Mouse (Mus musculus) adrenal gland, adult (tissue): ENCODE data around the gene Gcsh.

Experiments used
- DNase-seq, 2 experiments: peaks; one replicate each; pipeline ENCODE4 v3.0.0; 2022 to 2023; ENCODE audit warnings: low spot score in 1 of 2; ENCODE audit not compliant: inconsistent age in 2 of 2

Gcsh gene

GRCm38 (mm10) chr8:116978631-116979256 lies 14.6 kb downstream of the Gcsh start, which contains the start of gene 1700030J22Rik:
TSS of gene 1700030J22Rik (minus strand) at chr8:116978959.
- DNase-seq, result peak; percentile 99 to 100

DNA sequence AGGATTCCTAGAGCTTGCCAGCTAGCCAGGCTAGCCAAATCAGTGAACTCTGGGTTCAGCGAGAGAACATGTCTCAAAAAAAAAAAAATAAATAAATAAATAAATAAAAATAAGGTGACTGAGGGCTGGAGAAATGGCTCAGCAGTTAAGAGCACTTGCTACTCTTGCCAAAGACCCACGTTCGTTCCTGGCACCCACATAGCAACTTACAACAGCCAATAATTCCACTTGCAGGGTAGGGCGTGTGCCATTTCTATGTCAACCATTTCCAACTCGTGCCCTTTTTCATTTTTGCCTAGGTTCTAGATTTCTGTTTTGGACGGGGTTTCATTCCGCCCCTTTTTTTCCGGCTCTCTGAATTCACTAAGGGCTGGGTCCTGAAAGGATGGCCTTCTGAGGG lies 15.3 kb downstream of the Gcsh start:
- DNase-seq, result peak in 1 of 2 experiments; percentile 31

DNA sequence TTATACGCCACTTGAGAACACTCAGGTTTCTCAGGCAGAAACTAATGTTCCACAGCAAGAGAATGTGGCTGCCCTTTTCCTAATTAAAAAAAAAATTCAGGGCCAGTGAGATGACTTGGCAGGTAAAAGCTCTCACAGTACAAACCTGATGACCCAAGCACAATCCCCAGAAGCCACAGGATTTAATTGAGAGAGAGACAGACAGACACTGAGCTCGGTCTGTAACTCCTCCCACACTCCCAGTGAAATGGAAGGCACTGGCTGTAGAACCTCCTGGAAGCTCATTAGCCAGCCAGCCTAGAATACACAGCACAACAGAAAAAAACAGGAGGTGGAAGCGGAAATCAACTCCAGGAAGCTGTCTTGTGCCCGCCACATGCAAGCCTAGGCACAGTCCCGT lies 17.7 kb downstream of the Gcsh start:
- DNase-seq, result no peak

DNA sequence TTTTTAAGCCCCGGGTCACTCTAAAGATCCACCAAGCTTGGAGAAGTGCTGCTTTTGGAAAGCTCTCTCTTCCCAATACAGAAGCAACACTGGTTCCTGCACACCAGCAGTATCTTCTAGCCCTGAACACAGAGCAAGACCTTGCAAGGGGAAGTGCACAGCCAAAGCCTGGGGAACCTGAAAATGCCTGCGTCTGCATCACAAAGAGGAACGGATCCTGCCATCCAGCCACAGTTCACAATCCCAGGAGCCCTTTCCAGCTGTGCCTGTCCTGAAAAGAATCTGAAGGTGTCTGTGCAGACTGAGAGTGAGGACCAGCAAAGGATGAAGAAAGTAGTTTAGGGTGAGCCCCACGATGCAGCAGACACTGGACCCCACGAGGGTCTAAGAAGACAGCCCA lies 18.3 kb downstream of the Gcsh start:
- DNase-seq, result no peak

DNA sequence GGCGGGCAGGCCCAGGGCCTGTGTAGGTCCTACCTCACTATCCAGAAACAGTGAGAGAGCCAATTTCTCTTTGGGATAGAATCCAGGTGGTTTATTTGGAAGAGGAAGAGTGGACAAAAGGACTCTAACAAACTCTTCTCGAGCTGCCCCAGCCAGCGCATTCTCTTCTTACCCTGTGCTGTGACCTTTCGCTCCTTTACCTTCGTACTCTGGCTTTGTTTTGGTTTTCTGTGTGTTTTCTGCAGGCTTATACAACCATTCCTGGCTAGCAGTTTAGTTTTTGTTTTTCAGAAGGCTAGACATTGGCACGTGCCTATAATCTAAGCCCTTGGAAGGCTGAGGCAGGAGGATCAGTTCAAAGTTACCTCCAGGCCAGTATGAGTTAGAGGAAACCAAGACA lies 23.8 kb downstream of the Gcsh start:
- DNase-seq, result no peak

DNA sequence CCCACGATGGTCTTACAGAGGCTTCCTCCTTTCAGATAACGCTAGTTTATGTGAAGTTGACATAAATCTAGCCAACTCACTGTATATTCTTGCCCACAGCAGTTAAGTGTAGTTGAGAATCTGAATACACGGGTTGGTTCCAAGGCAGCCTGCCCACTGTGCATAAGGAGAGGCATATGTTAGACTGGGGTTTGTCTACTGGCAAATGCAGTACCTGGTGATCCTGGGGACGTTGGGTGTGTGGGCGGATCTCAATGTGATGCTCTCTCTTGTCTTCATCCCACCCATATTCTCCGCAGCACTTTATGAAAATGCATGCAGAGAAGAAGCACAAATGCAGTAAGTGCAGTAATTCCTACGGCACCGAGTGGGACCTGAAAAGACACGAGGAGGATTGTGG lies 38.9 kb downstream of the Gcsh start:
- no peak for DNase-seq

GRCm38 (mm10) chr8:116952428-116952827 lies 40.9 kb downstream of the Gcsh start:
- no peak for DNase-seq

- no peak for DNase-seq
Measured at GRCm38 (mm10) chr8:116951778-116952177, 41.6 kb downstream of the Gcsh start.

GRCm38 (mm10) chr8:116951369-116951768 lies 42.0 kb downstream of the Gcsh start:
- DNase-seq, result no peak

GRCm38 (mm10) chr8:116947589-116947988 lies 45.7 kb downstream of the Gcsh start:
- DNase-seq, result no peak

DNA sequence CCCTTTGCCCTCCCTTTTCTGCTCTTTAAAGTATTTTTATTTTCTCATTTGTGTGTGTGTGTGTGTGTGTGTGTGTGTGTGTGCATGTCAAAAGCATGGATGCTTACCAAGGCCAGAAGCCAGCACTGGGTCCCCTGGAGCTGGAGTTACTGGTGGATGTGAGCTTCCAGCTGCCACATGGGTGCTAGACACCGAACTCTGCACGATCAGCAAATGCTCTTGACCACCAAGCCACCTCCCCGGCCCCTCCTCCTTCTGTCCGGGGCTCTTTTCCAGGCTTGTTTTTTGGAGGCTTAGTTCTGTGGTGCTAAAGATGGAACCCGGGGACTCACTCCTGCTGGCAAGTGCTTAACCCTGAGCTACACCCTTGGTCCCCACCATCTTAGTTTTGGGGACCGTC lies 46.5 kb downstream of the Gcsh start:
- no peak for DNase-seq

- peak in 1 of 2 experiments; percentile 51 for DNase-seq
Measured at GRCm38 (mm10) chr8:116946268-116946838, 47.0 kb downstream of the Gcsh start.

GRCm38 (mm10) chr8:116945169-116945910 lies 48.0 kb downstream of the Gcsh start:
- no peak for DNase-seq

- no peak for DNase-seq
Measured at GRCm38 (mm10) chr8:116944385-116944696, 49.0 kb downstream of the Gcsh start.

DNA sequence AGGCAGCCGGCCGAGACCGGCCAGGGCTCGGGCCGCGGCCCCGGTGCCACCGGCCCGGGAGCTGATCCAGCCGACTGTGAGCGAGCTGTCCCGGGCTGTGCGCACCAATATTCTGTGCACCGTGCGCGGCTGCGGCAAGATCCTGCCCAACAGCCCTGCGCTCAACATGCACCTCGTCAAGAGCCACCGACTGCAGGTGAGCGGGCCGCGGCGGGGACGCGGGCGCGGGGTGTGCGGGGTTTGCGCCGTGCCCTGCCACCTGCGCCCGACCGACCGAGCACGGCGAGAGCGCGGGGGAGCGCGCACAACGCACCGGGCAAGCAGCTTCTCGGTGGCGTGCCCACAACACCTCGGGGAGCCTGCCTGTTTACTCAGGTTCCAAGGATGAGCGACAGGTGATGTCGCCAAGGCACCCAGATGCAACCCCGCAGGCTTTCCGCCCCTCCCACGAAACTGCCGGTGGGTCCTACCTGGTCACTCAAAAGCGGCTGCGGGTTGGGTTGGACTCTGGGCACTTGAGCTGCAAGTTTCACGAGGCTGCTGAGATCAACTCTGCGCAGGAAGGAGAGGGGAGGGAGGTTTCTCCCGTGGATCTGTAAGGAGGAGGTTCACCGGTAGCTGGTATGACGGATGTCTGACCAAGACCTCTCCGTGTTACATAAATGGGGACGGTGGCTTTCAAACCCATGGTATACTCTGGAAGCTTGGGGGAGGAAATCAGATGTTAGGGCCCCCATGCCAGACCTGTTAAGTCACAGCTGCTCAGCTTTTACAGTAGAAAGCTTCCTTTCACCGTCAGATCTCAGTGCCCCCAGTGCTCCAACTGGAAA lies 49.6 kb downstream of the Gcsh start:
- DNase-seq, result peak; percentile 54 to 82

DNA sequence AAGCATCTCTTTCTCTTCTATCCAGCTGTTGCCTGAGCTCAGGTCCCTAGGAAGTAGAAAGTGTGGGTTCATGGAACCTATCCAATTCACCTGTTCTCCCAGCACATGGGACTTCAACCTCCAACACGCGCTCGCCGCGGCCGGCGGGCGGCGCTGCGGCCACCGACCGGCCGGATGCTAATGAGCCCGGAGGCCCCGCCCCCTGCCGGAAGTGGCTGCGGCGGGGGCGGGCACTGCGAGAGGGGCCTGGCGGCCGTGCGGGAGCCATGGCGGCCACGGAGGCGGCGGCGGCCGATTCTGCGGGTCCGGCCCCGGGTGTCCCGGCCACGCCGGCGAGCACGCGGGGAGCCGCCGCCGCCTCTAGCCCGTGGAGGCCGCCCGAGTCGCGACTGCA lies 50.2 kb downstream of the Gcsh start, which contains the start of gene Atmin:
TSS of gene Atmin (plus strand) at position 233 of the 394 bp plus-strand sequence.
- DNase-seq, result peak; percentile 89 to 95

GRCm38 (mm10) chr8:116942284-116943058 lies 50.9 kb downstream of the Gcsh start:
- peak in 1 of 2 experiments; percentile 32 for DNase-seq

DNA sequence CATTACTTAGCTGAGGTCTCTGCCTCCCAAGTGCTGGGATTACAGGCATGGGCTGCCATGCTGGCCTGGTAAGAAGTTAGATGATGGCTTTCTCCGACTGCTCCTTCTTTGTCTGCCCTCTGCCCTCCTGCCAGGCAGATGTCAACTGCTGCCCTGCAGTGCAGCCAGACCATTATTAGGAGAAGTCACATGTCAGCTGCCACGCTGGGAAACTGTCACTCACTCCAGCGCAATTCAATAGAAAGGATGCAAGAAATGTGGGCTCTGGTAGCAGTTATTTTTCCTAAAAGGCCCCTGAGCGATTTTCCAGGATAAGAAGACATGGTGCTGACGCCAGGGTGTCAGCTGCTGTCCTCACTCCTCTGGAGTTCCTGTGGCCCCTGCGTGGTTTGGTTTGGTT lies 57.8 kb downstream of the Gcsh start:
- DNase-seq, result no peak

GRCm38 (mm10) chr8:116934976-116935375 lies 58.4 kb downstream of the Gcsh start:
- no peak for DNase-seq
